ENCODE assay signal across 9 mouse cellular contexts in genomic region chr5:53105716-53106115, GRCm38 (mm10).
DNase-seq lines count a peak whose midpoint lies in the region; ATAC-seq and TF ChIP-seq lines count a peak whose summit lies in the region.
"Had no signal": no experiment of that assay in that cellular context is flagged by ENCODE, and none has a peak within 500 bp of the region (broad histone marks: within the 10 kb centered on the region; RNA-seq: fewer than 3 reads in every experiment).

No protein-coding gene starts in this region.

- no peak for ATAC-seq in neural tube, embryonic 15.5 days (ENCODE audit: low FRiP score)

- no peak overlapping the region for H3K9ac ChIP-seq in neural tube, embryonic 15.5 days (replicated peaks)

- no peaks in the 10 kb centered on the region for H3K36me3 ChIP-seq in neural tube, embryonic 15.5 days

- H3K4me3 ChIP-seq in neural tube, embryonic 15.5 days (replicated peaks): no peak overlapping the region
- H3K4me3 ChIP-seq: erythroblast, embryonic 14.5 days had no signal

- DNase-seq in heart, postnatal 14 days: peak; percentile 6 to 38
- DNase-seq in heart, postnatal 25 days (ENCODE audit: low spot score): no peak
- peak; percentile 19 for DNase-seq in 3T3-L1 (ENCODE audit: low read depth, low spot score)
- DNase-seq in brain, embryonic 14.5 days (ENCODE audit: low read depth): peak; percentile 51
- DNase-seq in kidney, postnatal 10 days: peak; percentile 76
- DNase-seq in testis, postnatal 10 days (ENCODE audit: low spot score): peak; percentile 86
- DNase-seq in heart, adult 18-20 months: no peak

- H3K27ac ChIP-seq in neural tube, embryonic 15.5 days (replicated peaks): no peak overlapping the region

- no peak overlapping the region for H3K4me2 ChIP-seq in neural tube, embryonic 15.5 days

- no peak for TF ChIP-seq POLR2A in brain, embryonic 14.5 days (IDR thresholded peaks at IDR 0.05; ENCODE audit: borderline replicate concordance, extremely low read depth, insufficient read depth, insufficient read length, poor library complexity, severe bottlenecking)

- TF ChIP-seq CTCF in brain, embryonic 14.5 days (IDR thresholded peaks at IDR 0.05; ENCODE audit: borderline replicate concordance, extremely low read depth, insufficient read depth, insufficient read length): peak; percentile 23; the same call in 1 of the 2 replicates

- intact Hi-C loops in heart, postnatal 14 days (cut with DNase I): no loop called here
- intact Hi-C loops in heart, postnatal 25 days (cut with DNase I): no loop called here

- no peaks in the 10 kb centered on the region; the same call in 1 of the 2 replicates for H3K27me3 ChIP-seq in neural tube, embryonic 15.5 days (replicated peaks)

- H3K4me1 ChIP-seq in neural tube, embryonic 15.5 days: peaks cover 6% of the 10 kb centered on the region

- no peaks in the 10 kb centered on the region for H3K9me3 ChIP-seq in neural tube, embryonic 15.5 days (replicated peaks)

- 70% methylated on average over 8 of the region's 8 CpGs for WGBS in neural tube, embryonic 15.5 days

Comparison
In these comparisons a context has a peak if more than half of its experiments do, and no peak if none do; other contexts are left out.
1. DNase-seq: peak in heart, postnatal 14 days (2 of 2), 3T3-L1 (single experiment), brain, embryonic 14.5 days (single experiment), kidney, postnatal 10 days (single experiment) and testis, postnatal 10 days (single experiment); none in heart, postnatal 25 days (single experiment) and heart, adult 18-20 months (0 of 2).